Mouse (Mus musculus) T-cell, adult 2 months (primary cell): ENCODE data around the gene Dner.
"Not testable (repeated sequence)": the region's sequence is repeated elsewhere in the genome, so short reads cannot be mapped to it uniquely, and the experiment has no call there.

Experiments used
- DNase-seq: peaks from one replicate; pipeline ENCODE4 v3.0.0; 2022; ENCODE audit warnings: low spot score

Gene Dner

GRCm38 (mm10) chr1:84396787-84397186 is 299.2 kb downstream of the Dner start:
- DNase-seq = no peak

GRCm38 (mm10) chr1:84395928-84396327 is 300.1 kb downstream of the Dner start:
- DNase-seq = no peak

GRCm38 (mm10) chr1:84390961-84391360 is 305.1 kb downstream of the Dner start:
- DNase-seq = no peak

- DNase-seq = no peak
Observed at GRCm38 (mm10) chr1:84387616-84388015, 308.4 kb downstream of the Dner start.

- no peak for DNase-seq
Observed at GRCm38 (mm10) chr1:84386481-84387146, 309.4 kb downstream of the Dner start.

GRCm38 (mm10) chr1:84382709-84383108 is 313.3 kb downstream of the Dner start:
- DNase-seq = no peak

- no peak for DNase-seq
Observed at GRCm38 (mm10) chr1:84382064-84382463, 314.0 kb downstream of the Dner start.

- DNase-seq = no peak
Observed at GRCm38 (mm10) chr1:84380895-84381294, 315.1 kb downstream of the Dner start.

- DNase-seq = no peak
Observed at GRCm38 (mm10) chr1:84367733-84368132, 328.3 kb downstream of the Dner start.

GRCm38 (mm10) chr1:84366553-84366952 is 329.5 kb downstream of the Dner start:
- no peak for DNase-seq

- DNase-seq = no peak
Observed at GRCm38 (mm10) chr1:84363967-84364366, 332.1 kb downstream of the Dner start, which contains the start of gene Pid1. Gene Pid1 (minus strand): TSS chr1:84364180.

- no peak for DNase-seq
Observed at GRCm38 (mm10) chr1:84362709-84363617, 333.1 kb downstream of the Dner start.

GRCm38 (mm10) chr1:84362209-84362608 is 333.8 kb downstream of the Dner start:
- DNase-seq = no peak

- DNase-seq = no peak
Observed at GRCm38 (mm10) chr1:84361389-84361788, 334.6 kb downstream of the Dner start.

- no peak for DNase-seq
Observed at GRCm38 (mm10) chr1:84359611-84360500, 336.2 kb downstream of the Dner start.

- no peak for DNase-seq
Observed at GRCm38 (mm10) chr1:84357216-84357615, 338.8 kb downstream of the Dner start.

- DNase-seq = no peak
Observed at GRCm38 (mm10) chr1:84350262-84350661, 345.8 kb downstream of the Dner start.

GRCm38 (mm10) chr1:84347796-84348476 is 348.1 kb downstream of the Dner start:
- DNase-seq = no peak

- not testable (repeated sequence) for DNase-seq
Observed at GRCm38 (mm10) chr1:84332797-84333196, 363.2 kb downstream of the Dner start.

- not testable (repeated sequence) for DNase-seq
Observed at GRCm38 (mm10) chr1:84331861-84332260, 364.2 kb downstream of the Dner start.

- DNase-seq = no peak
Observed at GRCm38 (mm10) chr1:84325309-84325708, 370.7 kb downstream of the Dner start.

GRCm38 (mm10) chr1:84321327-84321726 is 374.7 kb downstream of the Dner start:
- no peak for DNase-seq
